ENCODE assay signal across 9 mouse cellular contexts in the genomic region with DNA sequence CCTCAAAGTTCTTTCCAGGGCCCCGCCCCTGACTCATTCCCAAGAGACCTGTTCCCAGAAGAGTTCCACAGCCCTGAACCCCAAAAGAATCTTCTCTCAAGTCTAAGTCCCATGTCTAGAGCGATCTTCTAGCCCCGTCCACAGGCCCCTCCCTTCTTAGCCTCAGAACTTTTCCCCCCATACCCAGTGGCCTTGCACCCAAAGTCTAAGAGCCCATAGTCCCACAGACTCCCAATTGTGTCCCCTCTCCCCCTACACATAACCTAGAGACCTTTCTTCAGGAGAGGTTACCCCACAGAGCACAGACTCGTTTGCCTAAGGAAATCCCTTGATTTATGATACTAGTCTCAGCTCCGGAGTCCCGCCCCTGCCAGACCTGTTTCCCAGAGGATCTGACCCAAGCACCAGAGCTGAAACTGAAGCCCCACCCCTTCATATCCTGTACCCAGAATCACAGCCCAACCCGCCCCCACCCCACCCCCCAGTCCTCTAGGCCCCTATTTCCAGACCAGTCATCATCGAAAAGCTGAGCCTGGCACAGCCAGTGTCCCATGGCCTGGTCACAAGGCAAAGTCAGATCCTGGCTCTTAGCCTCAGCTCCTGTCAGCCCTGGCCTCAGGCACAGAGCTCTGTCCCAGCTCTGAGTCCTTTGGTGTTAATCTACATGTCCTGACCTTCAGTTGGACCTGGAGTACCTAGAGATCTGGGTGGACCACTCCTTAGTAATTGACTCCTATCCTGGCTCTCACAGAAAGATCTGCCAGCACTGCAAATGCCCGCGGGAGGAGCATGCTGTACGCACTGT. TPM values are rescaled to one million over a fixed set of nuclear protein-coding genes. Genes with fewer than 3 reads are reported as not detected.
DNase-seq lines count a peak whose midpoint lies in the region; ATAC-seq and TF ChIP-seq lines count a peak whose summit lies in the region.
"Had no signal": no experiment of that assay in that cellular context is flagged by ENCODE, and none has a peak within 500 bp of the region (broad histone marks: within the 10 kb centered on the region; RNA-seq: fewer than 3 reads in every experiment).

No protein-coding gene starts in this region.

- peak; percentile 31 for DNase-seq in adrenal gland, postnatal 10 days
- no peak for DNase-seq in adrenal gland, postnatal 25 days
- peak; percentile 25 for DNase-seq in ES-CJ7 (ENCODE audit: low read depth, low spot score)
- no peak for DNase-seq in heart, postnatal 0 days (ENCODE audit: low spot score)
- peak; percentile 54 to 55 for DNase-seq in kidney, postnatal 36 days
- DNase-seq in embryo, embryonic 10 days (ENCODE audit: low spot score), result no peak
- DNase-seq in frontal cortex, postnatal 14 days (ENCODE audit: low spot score in 2 of 2), result no peak
- no peak for DNase-seq in cerebellum, adult 9-11 months
- DNase-seq: right cerebral cortex, postnatal 4 days had no signal

- peaks cover 11% of the 10 kb centered on the region for H3K4me1 ChIP-seq in heart, postnatal 0 days (ENCODE audit: control insufficient read depth, insufficient read depth)

- 54% methylated on average over 11 of the region's 11 CpGs for WGBS in heart, postnatal 0 days

- no peaks in the 10 kb centered on the region for H3K27me3 ChIP-seq in heart, postnatal 0 days (ENCODE audit: control insufficient read depth, insufficient read depth, low read length)

- no peaks in the 10 kb centered on the region for H3K9me3 ChIP-seq in heart, postnatal 0 days (replicated peaks; ENCODE audit: control insufficient read depth, low read length)

- peak overlapping the region; percentile 84 for H3K27ac ChIP-seq in heart, postnatal 0 days (ENCODE audit: low read depth)

- peak; percentile 36; the same call in 1 of the 2 replicates for ATAC-seq in heart, postnatal 0 days (ENCODE audit: insufficient read depth, low read depth)

- 0 out of 2 replicates have a peak, but pooled peaks cover 7% of the 10 kb centered on the region for H3K36me3 ChIP-seq in heart, postnatal 0 days (replicated peaks; ENCODE audit: control insufficient read depth, insufficient read depth, low read length)

- no peak overlapping the region for H3K9ac ChIP-seq in heart, postnatal 0 days (replicated peaks; ENCODE audit: low read depth, low read length)

- H3K4me3 ChIP-seq in heart, postnatal 0 days (ENCODE audit: low read depth, low read length), result peak overlapping the region; percentile 62; the same call in 1 of the 2 replicates

- no peak for TF ChIP-seq EP300 in heart, postnatal 0 days (IDR thresholded peaks at IDR 0.05; ENCODE audit: low read depth)

- TF ChIP-seq CTCF in heart, postnatal 0 days (IDR thresholded peaks at IDR 0.05; ENCODE audit: low read depth), result no peak

- peak overlapping the region; percentile 71 for H3K4me2 ChIP-seq in heart, postnatal 0 days (ENCODE audit: low read depth, low read length)

RNA-seq across cellular contexts. Expression of gene Prickle3, which starts 1.9 kb away (rescaled TPM):
- total RNA-seq in adrenal gland, postnatal 10 days (2021), result 10 to 100 TPM in 1 of 2 experiments, 1 to 10 TPM in 1; 9.2 to 18.0 TPM
- 17.9 and 20.0 TPM in 2 replicates for total RNA-seq in adrenal gland, postnatal 25 days (2021)
- total RNA-seq in heart, postnatal 0 days (2014; rRNA removed; ENCODE audit: low replicate concordance), result 9.2 and 15.7 TPM in 2 replicates
- 7.9 and 8.1 TPM in 2 replicates for polyA plus RNA-seq in heart, postnatal 0 days (2015; fragmentation: Nextera tagmentation; extraction: Ambion mirVana)

RNA-seq across cellular contexts. Expression of gene Plp2, which starts 12.2 kb away (rescaled TPM):
- total RNA-seq in adrenal gland, postnatal 10 days (2021), result 10 to 100 TPM; 71.5 to 72.6 TPM
- total RNA-seq in adrenal gland, postnatal 25 days (2021), result 62.4 and 70.9 TPM in 2 replicates
- total RNA-seq in heart, postnatal 0 days (2014; rRNA removed; ENCODE audit: low replicate concordance), result 134 and 184 TPM in 2 replicates
- polyA plus RNA-seq in heart, postnatal 0 days (2015; fragmentation: Nextera tagmentation; extraction: Ambion mirVana), result 91.1 and 95.7 TPM in 2 replicates

RNA-seq across cellular contexts. Expression of gene Syp, which starts 20.7 kb away (rescaled TPM):
- total RNA-seq in adrenal gland, postnatal 10 days (2021), result 10 to 100 TPM; 44.4 to 58.6 TPM
- 28.5 and 34.6 TPM in 2 replicates for total RNA-seq in adrenal gland, postnatal 25 days (2021)
- 1.6 TPM in 1 of 2 replicates, not detected in the other for total RNA-seq in heart, postnatal 0 days (2014; rRNA removed; ENCODE audit: low replicate concordance)
- 0.27 and 0.51 TPM in 2 replicates for polyA plus RNA-seq in heart, postnatal 0 days (2015; fragmentation: Nextera tagmentation; extraction: Ambion mirVana)

RNA-seq across cellular contexts. Expression of gene Magix, which starts 22.1 kb away (rescaled TPM):
- 1 to 10 TPM; 5.3 to 5.8 TPM for total RNA-seq in adrenal gland, postnatal 10 days (2021)
- total RNA-seq in adrenal gland, postnatal 25 days (2021), result 0.52 and 0.86 TPM in 2 replicates
- 1.1 and 2.0 TPM in 2 replicates for total RNA-seq in heart, postnatal 0 days (2014; rRNA removed; ENCODE audit: low replicate concordance)
- 1.5 and 1.8 TPM in 2 replicates for polyA plus RNA-seq in heart, postnatal 0 days (2015; fragmentation: Nextera tagmentation; extraction: Ambion mirVana)

RNA-seq across cellular contexts. Expression of gene Gpkow, which starts 37.9 kb away (rescaled TPM):
- 10 to 100 TPM; 38.0 to 40.1 TPM for total RNA-seq in adrenal gland, postnatal 10 days (2021)
- total RNA-seq in adrenal gland, postnatal 25 days (2021), result 50.4 and 54.9 TPM in 2 replicates
- total RNA-seq in heart, postnatal 0 days (2014; rRNA removed; ENCODE audit: low replicate concordance), result 2.8 and 9.9 TPM in 2 replicates
- 21.3 and 22.7 TPM in 2 replicates for polyA plus RNA-seq in heart, postnatal 0 days (2015; fragmentation: Nextera tagmentation; extraction: Ambion mirVana)

Comparison
In these comparisons a context has a peak if more than half of its experiments do, and no peak if none do; other contexts are left out.
1. DNase-seq: peak in adrenal gland, postnatal 10 days (single experiment), ES-CJ7 (single experiment) and kidney, postnatal 36 days (2 of 2); none in adrenal gland, postnatal 25 days (single experiment), heart, postnatal 0 days (single experiment), embryo, embryonic 10 days (single experiment), frontal cortex, postnatal 14 days (0 of 2) and cerebellum, adult 9-11 months (single experiment).
2. RNA of gene Syp, which starts 20.7 kb away (total RNA-seq): 44.4 to 58.6 TPM in adrenal gland, postnatal 10 days and 28.5 to 34.6 TPM in adrenal gland, postnatal 25 days; 1.6 TPM in heart, postnatal 0 days; every median in the first group is over 10 times any median in the second.